Mouse (Mus musculus): Measurements from ENCODE around the gene Gstp1.
"Not testable (repeated sequence)": the region's sequence is repeated elsewhere in the genome, so short reads cannot be mapped to it uniquely, and the experiment has no call there.

Gene Gstp1

DNA sequence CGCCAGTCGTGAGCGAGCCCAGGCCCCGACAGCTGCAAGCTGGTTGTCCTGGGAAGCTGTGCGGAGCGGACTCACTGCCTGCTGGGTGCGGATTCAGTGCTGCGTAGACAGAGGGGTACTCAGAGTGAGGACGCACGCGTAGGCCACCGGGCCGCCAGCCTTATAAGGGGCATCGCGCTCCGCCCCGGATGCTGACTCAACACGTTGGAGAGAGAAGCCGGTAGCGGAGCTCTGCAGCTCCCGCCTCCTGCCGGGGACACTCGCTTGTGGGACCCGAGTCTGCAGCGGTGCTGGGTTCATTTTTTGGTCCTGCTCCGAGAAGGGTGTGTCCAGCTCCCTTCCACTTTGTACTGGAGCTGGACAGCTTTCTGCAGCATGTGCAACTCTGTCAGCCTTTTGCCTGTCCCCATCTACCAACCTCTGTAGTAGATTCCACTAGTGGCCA is at the start of gene Gstp1:
Gene Gstp1 (minus strand): TSS at position 198 of the 445 bp plus-strand sequence.
- peak; percentile 80 for DNase-seq (ENCODE audit: low spot score)

- DNase-seq (ENCODE audit: low spot score): no peak
These were observed 49.3 kb upstream of the Gstp1 start for GRCm38 (mm10) chr19:4087090-4087489.

- DNase-seq (ENCODE audit: low spot score): no peak
These were observed 48.4 kb upstream of the Gstp1 start for GRCm38 (mm10) chr19:4086156-4086555.

DNA sequence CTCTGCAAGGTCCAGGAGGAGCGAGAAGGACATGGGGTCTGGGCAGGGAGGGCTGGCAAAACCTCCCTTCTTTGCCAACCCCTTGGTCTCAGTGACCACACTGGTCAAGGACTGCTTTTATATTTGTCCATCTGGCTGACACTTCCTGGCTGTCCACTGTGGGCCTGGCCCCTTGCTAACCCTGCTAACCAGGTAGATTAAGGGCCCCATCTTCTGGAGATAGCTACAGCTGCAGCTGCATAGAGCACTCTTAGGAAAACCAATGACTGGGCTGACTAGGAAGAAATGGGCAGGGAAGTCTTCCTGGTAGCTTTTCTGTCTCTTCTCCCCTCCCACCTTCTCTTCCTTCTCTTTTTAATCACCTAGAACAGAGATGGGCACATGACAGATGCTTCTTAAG is 47.2 kb upstream of the Gstp1 start:
- no peak for DNase-seq (ENCODE audit: low spot score)

GRCm38 (mm10) chr19:4083826-4084225 is 46.0 kb upstream of the Gstp1 start:
- peak; percentile 39 for DNase-seq (ENCODE audit: low spot score)

- no peak for DNase-seq (ENCODE audit: low spot score)
These were observed 45.5 kb upstream of the Gstp1 start for GRCm38 (mm10) chr19:4083316-4083715.

DNA sequence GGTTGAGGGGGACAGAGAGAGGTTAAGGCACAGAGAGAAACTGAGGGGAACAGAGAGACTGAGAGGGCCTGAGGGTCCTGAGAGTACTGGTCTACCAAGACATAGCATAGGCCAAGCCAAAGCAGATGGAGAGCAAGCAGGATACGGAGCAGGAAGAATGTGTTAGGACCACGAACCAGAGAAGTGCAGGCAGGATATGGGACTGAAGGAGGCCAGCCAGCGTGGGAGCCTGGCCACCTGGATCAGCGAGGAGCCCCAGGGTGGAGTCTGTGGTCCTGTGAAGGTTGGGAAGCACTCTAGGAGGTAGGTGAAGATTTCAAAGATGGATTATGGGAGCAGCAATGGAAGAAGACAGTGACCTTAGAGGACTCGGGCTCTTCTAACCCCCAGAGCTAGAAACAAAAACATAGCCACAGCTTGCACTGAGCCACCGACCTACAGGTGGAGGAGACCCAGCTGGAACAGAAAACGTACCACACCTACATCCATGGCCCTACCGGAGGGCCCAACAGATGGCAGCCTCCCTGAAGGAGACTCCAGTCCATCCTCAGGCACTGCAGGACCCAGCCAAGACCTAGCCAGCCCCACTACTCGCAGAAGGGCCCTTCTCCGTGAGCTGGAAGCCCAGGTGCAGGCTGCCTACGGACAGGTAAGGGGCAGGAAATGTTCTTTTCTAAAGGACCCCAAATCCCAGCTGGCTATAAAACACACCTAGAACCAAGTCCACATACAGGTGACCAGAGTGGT is 44.6 kb upstream of the Gstp1 start:
- DNase-seq (ENCODE audit: low spot score): no peak

DNA sequence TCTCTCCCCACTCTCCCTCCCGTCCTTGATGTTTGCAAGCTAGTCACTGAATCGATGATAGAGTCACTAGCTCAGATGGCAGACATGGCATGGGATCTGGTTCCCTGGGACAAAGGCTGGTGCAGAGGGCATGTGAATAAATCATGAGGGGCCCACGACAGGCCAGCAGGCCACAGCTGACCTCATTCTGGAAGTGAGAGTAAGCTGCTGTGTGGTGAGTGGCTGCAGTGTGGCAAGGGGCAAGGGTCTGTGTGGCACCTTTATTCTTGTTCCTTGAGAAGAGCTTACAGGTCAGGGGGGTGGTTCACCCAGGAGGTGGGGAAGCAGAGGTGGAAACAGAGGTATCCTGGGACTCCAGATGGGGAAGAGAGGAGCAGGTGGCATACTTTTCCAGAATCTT is 43.6 kb upstream of the Gstp1 start, which contains the start of gene Cabp2:
Gene Cabp2 (plus strand): TSS at position 185 of the 400 bp plus-strand sequence.
- DNase-seq (ENCODE audit: low spot score): peak; percentile 24

GRCm38 (mm10) chr19:4080511-4081009 is 42.8 kb upstream of the Gstp1 start:
- DNase-seq (ENCODE audit: low spot score): no peak

- no peak for DNase-seq (ENCODE audit: low spot score)
These were observed 41.8 kb upstream of the Gstp1 start for GRCm38 (mm10) chr19:4079594-4079993.

GRCm38 (mm10) chr19:4075531-4075930 is 37.7 kb upstream of the Gstp1 start:
- DNase-seq (ENCODE audit: low spot score): no peak

DNA sequence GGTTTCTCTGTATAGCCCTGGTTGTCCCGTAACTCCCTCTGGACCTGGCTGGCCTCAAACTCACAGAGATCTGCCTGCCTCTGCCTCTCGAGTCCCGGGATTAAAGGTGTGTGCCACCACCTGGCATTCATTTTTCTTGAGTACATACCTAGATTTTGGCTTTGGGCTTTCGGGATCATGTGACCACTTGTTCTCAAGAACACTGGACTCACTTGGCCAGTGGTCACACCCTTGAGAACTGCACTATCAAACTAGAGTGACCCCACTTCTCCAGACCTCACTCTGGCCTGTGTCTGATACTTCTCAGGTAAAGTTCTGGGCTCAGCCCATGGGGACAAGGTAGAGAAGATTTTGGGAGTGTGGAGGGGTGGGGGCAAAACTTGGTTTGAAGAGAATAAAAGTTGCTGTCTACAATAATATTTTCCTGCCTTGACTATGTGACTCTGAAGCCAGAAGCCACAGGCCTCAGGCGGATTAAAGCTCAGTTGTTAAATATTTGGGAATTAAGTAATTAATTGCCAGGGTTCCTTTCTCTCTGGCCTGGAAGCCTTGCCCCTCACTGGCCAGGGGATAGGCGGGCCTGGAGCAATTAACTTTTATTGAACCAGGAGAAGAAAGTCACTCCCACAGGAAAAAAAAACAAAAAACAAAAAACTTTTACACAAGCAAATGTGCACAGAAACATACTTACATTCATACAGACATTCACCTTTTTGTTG is 35.1 kb upstream of the Gstp1 start:
- no peak for DNase-seq (ENCODE audit: low spot score)

DNA sequence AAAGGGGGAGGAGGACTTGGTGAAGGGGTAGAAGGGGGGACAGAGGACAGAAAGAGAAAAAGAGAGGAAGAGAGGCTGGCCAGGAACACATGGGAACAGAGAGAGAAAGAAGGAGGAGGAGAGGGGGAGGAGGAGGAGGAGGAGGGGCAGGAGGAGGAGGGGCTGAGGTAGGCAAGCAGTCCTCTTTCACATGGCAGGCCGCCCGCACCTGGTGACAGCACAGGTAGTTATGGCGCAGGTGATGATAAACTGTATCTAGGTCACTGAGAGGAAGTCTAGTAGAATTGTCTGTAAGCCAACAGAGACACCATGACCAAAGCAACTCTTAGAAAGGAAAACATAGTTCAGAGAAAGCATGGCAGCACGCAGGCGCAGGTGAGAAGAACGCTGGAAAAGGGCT is 33.6 kb upstream of the Gstp1 start:
- no peak for DNase-seq (ENCODE audit: low spot score)

GRCm38 (mm10) chr19:4070756-4071155 is 33.0 kb upstream of the Gstp1 start:
- no peak for DNase-seq (ENCODE audit: low spot score)

DNA sequence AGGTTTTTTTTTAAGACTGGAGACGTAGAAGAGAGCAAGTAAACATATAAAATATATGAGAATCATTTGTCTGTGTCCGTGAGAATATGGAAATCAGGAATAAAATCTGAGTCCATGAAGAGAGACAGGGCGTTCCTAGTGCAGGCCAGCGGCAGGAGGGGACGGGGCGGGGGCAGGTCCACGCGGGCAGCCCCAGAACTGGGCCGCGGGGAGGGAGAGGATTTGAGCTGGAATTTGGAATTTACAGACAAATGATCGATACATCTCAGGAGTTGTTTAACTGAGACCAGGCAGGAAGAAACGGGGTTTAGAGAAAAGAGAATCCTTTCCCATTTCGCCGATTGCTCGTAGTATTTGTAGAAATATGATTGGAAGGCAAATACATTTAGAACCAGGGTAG is 32.5 kb upstream of the Gstp1 start:
- no peak for DNase-seq (ENCODE audit: low spot score)

GRCm38 (mm10) chr19:4068717-4069410 is 31.1 kb upstream of the Gstp1 start:
- DNase-seq (ENCODE audit: low spot score): no peak

- not testable (repeated sequence) for DNase-seq (ENCODE audit: low spot score)
These were observed 30.5 kb upstream of the Gstp1 start for GRCm38 (mm10) chr19:4068242-4068641.

DNA sequence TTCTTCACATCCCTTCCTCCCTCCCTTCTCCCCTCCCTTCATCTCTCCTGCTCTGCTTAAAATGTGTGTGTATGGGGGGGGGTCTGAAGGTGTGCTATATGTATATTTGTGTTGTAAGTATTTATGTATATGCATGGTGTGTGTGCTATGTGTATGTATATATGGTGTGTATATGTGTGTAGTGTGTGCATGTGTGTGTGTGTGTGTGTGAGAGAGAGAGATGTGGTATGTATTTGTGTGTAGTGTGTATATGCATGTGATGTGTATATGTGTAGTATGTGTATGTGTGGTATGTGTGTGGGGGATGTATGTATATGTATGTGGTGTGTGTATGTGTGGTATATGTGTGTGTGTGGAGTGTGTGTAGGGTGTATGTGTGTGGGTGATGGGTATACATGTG is 29.1 kb upstream of the Gstp1 start:
- DNase-seq (ENCODE audit: low spot score): no peak

DNA sequence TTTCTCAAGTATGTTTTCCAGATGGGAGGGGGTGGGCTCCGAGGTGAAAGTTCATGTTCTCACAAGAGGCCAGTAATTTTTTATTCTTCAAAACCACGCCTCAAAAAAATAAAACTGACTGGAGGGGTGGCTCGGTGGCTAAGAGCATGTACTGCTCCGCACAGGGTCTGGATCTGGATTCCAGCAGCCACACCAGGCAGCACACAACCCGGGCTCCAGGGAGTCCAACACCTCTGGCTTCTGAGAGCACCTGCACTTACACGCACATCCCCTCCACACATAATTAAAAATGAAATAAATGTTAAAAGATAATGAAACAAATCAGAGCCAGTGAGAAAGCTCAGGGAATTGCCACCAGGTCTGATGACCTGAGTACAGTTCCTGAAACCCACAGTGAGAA is 28.5 kb upstream of the Gstp1 start:
- no peak for DNase-seq (ENCODE audit: low spot score)

DNA sequence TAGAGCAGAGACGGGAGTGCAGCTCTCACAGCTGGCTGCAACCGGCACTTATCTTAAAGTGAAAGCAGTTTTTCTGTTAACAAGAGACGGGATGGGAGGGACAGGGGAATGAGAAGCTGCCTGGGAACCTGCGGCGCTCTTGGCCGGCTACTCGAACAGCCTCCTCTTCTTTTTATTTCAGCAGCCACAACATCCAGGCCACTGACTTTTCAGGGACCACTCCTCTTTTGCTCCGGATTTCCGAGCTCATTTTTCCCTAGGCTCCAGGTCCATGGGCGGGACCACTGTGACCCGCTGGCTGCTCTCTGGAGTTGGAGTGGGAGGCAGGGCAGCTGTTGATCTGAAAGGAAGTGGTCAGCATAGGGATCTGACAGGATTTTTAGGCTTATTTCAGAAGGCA is 26.7 kb upstream of the Gstp1 start:
- DNase-seq (ENCODE audit: low spot score): not testable (repeated sequence)

DNA sequence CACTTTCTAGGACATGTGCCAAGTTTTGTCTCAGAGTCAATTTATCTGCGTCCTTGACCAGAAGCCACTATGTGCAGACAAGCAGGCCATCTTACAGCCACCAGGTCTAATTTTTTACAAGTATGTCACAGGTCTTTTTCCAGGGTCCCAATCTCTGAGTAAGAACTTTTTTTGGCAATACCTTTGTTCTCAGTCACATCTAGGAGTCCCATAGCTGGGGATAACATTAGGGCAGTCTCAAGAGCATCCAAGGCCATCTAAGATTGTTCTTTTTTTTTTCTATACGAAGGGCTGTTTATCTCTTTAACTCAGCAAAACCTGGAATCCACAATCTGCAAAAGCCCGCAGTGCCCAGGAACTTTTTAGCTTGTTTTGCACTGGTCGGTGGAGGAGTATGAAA is 25.6 kb upstream of the Gstp1 start:
- not testable (repeated sequence) for DNase-seq (ENCODE audit: low spot score)

DNA sequence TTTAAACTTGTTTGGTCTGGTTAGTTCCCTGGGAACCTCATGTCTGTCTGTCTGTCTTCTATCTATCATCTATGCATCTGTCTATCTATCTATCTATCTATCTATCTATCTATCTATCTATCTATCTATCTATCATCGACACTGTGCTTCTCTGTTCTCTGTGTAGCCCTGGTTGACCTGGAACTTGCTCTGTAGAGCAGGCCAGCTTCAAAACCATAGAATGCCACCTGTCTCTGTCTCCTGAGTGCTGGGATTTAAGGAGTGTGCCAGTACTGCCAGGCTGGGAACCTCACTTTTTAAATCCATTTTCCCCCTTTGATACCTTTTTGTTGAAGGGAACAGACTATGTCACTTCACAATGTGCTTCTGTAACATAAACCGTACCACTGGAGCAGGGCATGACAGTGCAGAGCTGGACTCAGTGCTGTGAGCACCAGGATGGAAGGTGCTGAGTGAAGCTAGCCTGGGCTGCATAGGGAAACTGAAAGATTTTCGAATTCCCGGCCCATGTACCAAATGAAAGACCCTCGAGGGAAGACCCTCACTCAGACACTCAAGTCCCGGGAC is 23.2 kb upstream of the Gstp1 start:
- DNase-seq (ENCODE audit: low spot score): no peak
